9 mouse cellular contexts compared by ENCODE assay signal in the genomic region with DNA sequence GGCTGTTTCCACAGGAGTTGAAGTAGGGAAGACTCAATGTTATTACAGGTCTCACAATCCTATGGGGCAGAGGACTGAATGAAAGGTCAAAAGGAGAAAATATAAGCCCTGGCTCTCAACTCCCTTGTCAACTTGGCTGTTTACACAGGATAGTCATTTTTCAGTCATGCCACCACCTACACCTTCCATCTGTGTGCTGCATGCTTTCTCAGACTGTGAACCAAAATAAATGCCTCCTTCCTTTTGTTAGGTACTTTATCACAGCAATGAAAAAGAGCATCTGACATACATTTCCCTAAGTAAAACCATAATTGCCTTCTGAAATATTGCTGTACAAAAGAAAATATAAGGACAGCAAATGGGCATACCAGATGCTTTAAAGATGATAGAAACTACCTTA.
"Had no signal": no experiment of that assay in that cellular context is flagged by ENCODE, and none has a peak within 500 bp of the region (broad histone marks: within the 10 kb centered on the region; RNA-seq: fewer than 3 reads in every experiment).

No protein-coding gene starts in this region.

- DNase-seq: kidney, adult 2 months; kidney, postnatal 25 days; lung, embryonic 14.5 days; lung, postnatal 10 days; lung, postnatal 4 days; midbrain, embryonic 14.5 days; spleen, adult 18-20 months; thymus, adult 2 months; thymus, postnatal 25 days had no signal
